Mouse (Mus musculus) layer of hippocampus, adult 2 months (tissue): ENCODE data around the gene Elmo3. TPM values are rescaled to one million over a fixed set of nuclear protein-coding genes. Genes with fewer than 3 reads are reported as not detected.

Experiments
- DNase-seq, 2 experiments: peaks; one replicate each; pipeline ENCODE4 v3.0.0; 2022; ENCODE audit warnings: low spot score in 2 of 2
- H3K27ac ChIP-seq: fragments of 200-600 bp; 2 replicates; pipeline ENCODE4 v1.8.1; 2022
- H3K4me3 ChIP-seq: fragments of 200-600 bp; 2 replicates; pipeline ENCODE4 v1.8.1; 2022; ENCODE audit warnings: mild to moderate bottlenecking
- CTCF ChIP-seq: fragments of 200-600 bp; conservative IDR thresholded peaks from 2 replicates; pipeline ENCODE4 v1.8.1; 2022; ENCODE audit warnings: antibody characterized with exemption, mild to moderate bottlenecking, moderate library complexity
- microRNA-seq, 2 experiments: library from miRNA; unstranded; fragments of <30 nt; microRNA quantifications; one replicate each; pipeline ENCODE4 v1.2.0; 2021
- total RNA-seq, 2 experiments: library from RNA; stranded (reverse); gene quantifications; 2 replicates each; pipeline ENCODE4 v1.2.3; 2021

Gene Elmo3
- total RNA-seq, 2 experiments from 2014 or later = 0.84 to 1.2 TPM

GRCm38 (mm10) chr8:105347428-105348221 is 42.2 kb downstream of the Elmo3 start, which contains the start of gene Fhod1:
Fhod1 (minus strand) TSS chr8:105347953.
- DNase-seq = peak; percentile 75 to 86
- Histone ChIP-seq H3K27ac (peak within 1 kb of the TSS; percentile 75; the same call in 1 of the 2 replicates), H3K4me3 (peak within 1 kb of the TSS; percentile 77)
- 0 out of 2 replicates have a peak, but pooled peaks have one; percentile 27 for TF ChIP-seq CTCF

- peak within 1 kb of the TSS; percentile 77 for H3K4me3 ChIP-seq
- no peak for DNase-seq
- TF ChIP-seq CTCF = peak; percentile 49
- peak within 1 kb of the TSS; percentile 75; the same call in 1 of the 2 replicates for H3K27ac ChIP-seq
Observed at GRCm38 (mm10) chr8:105348450-105349095, 43.2 kb downstream of the Elmo3 start, which contains the start of gene Slc9a5. Slc9a5 (plus strand) TSS chr8:105348843.

GRCm38 (mm10) chr8:105349096-105349771 is 43.8 kb downstream of the Elmo3 start:
- TF ChIP-seq CTCF = no peak
- peak overlapping the region; percentile 75; the same call in 1 of the 2 replicates for H3K27ac ChIP-seq
- no peak for DNase-seq
- peak overlapping the region; percentile 77 for H3K4me3 ChIP-seq

GRCm38 (mm10) chr8:105350186-105350585 is 44.8 kb downstream of the Elmo3 start:
- DNase-seq = no peak
- H3K4me3 ChIP-seq = peak overlapping the region; percentile 77

GRCm38 (mm10) chr8:105353583-105354135 is 48.3 kb downstream of the Elmo3 start:
- no peak overlapping the region for H3K4me3 ChIP-seq
- H3K27ac ChIP-seq = no peak overlapping the region
- no peak for DNase-seq
- no peak for TF ChIP-seq CTCF

More at GRCm38 (mm10) chr8:105350186-105350585, 44.8 kb downstream of the Elmo3 start:
- no peak for TF ChIP-seq CTCF
- no peak overlapping the region for H3K27ac ChIP-seq

- Histone ChIP-seq H3K27ac (no peak overlapping the region), H3K4me3 (no peak overlapping the region)
- no peak for DNase-seq
- no peak for TF ChIP-seq CTCF
Observed at GRCm38 (mm10) chr8:105354549-105354948, 49.1 kb downstream of the Elmo3 start.

GRCm38 (mm10) chr8:105355179-105356024 is 50.0 kb downstream of the Elmo3 start:
- no peak for TF ChIP-seq CTCF
- Histone ChIP-seq H3K4me3 (no peak overlapping the region), H3K27ac (no peak overlapping the region)
- DNase-seq = no peak

- no peak for TF ChIP-seq CTCF
- DNase-seq = no peak
- no peak overlapping the region for H3K4me3 ChIP-seq
Observed at GRCm38 (mm10) chr8:105356681-105357080, 51.3 kb downstream of the Elmo3 start.

GRCm38 (mm10) chr8:105359208-105359607 is 53.8 kb downstream of the Elmo3 start:
- no peak for TF ChIP-seq CTCF
- no peak for DNase-seq
- no peak overlapping the region for H3K4me3 ChIP-seq
- no peak overlapping the region for H3K27ac ChIP-seq

More at GRCm38 (mm10) chr8:105356681-105357080, 51.3 kb downstream of the Elmo3 start:
- H3K27ac ChIP-seq = no peak overlapping the region

- no peak for DNase-seq
- no peak overlapping the region for H3K27ac ChIP-seq
- no peak overlapping the region for H3K4me3 ChIP-seq
- TF ChIP-seq CTCF = peak; percentile 61
Observed at GRCm38 (mm10) chr8:105359646-105360045, 54.2 kb downstream of the Elmo3 start.

Small RNA genes within 50 kb of the gene (microRNA-seq; reads per million reads assigned to microRNA genes)
- gene Gm27320 (0 reads per million in 2 experiments), gene Mir328 (11,375 to 11,880 reads per million in 2 experiments)

Other genes starting within 250 kb of the Elmo3 start
- gene Ces3b, start 221.8 kb upstream of the Elmo3 start, total RNA-seq = not detected
- not detected for gene Ces4a, start 173.8 kb upstream of the Elmo3 start, total RNA-seq
- 10 to 100 TPM; 20.0 to 20.4 TPM for gene Cbfb, start 134.9 kb upstream of the Elmo3 start, total RNA-seq
- gene D230025D16Rik, start 80.5 kb upstream of the Elmo3 start, total RNA-seq = 10 to 100 TPM; 38.9 to 39.2 TPM
- gene B3gnt9, start 50.4 kb upstream of the Elmo3 start, total RNA-seq = 1 to 10 TPM; 2.9 TPM
- gene Tradd, start 41.0 kb upstream of the Elmo3 start, total RNA-seq = 1 to 10 TPM; 7.0 to 7.6 TPM
- gene Fbxl8, start 41.0 kb upstream of the Elmo3 start, total RNA-seq = 1 to 10 TPM in 1 of 2 experiments, under 1 TPM in 1; 0.91 to 1.9 TPM
- 1 to 10 TPM; 7.2 to 9.5 TPM for gene Hsf4, start 35.8 kb upstream of the Elmo3 start, total RNA-seq
- gene Nol3, start 29.5 kb upstream of the Elmo3 start, total RNA-seq = 1 to 10 TPM; 7.4 to 7.8 TPM
- gene 4931428F04Rik, start 15.7 kb upstream of the Elmo3 start, total RNA-seq = 10 to 100 TPM; 20.0 to 24.4 TPM
- 1 to 10 TPM; 1.4 TPM for gene Exoc3l, start 9.5 kb upstream of the Elmo3 start, total RNA-seq
- 10 to 100 TPM; 36.1 to 39.0 TPM for gene E2f4, start 7.9 kb upstream of the Elmo3 start, total RNA-seq
- gene Lrrc29, start 20.7 kb downstream of the Elmo3 start, total RNA-seq = 1 to 10 TPM; 7.6 to 7.7 TPM
- 10 to 100 TPM; 40.3 to 40.9 TPM for gene Tmem208, start 20.8 kb downstream of the Elmo3 start, total RNA-seq
- 1 to 10 TPM; 2.0 to 2.1 TPM for gene Fhod1, start 42.4 kb downstream of the Elmo3 start, total RNA-seq
- gene Slc9a5, start 43.2 kb downstream of the Elmo3 start, total RNA-seq = 10 to 100 TPM; 13.3 to 14.9 TPM
- gene Plekhg4, start 67.7 kb downstream of the Elmo3 start, total RNA-seq = 1 to 10 TPM; 1.7 to 2.2 TPM
- gene Kctd19, start 107.9 kb downstream of the Elmo3 start, total RNA-seq = not detected
- gene Lrrc36, start 108.0 kb downstream of the Elmo3 start, total RNA-seq = under 1 TPM; 0.42 to 0.84 TPM
- gene Tppp3, start 165.9 kb downstream of the Elmo3 start, total RNA-seq = 10 to 100 TPM; 36.5 to 36.8 TPM
- gene Zdhhc1, start 191.3 kb downstream of the Elmo3 start, total RNA-seq = 10 to 100 TPM; 36.2 to 38.9 TPM
- gene Hsd11b2, start 213.2 kb downstream of the Elmo3 start, total RNA-seq = not detected